Mouse (Mus musculus): ENCODE data around the gene Acap2. TPM values are rescaled to one million over a fixed set of nuclear protein-coding genes. Genes with fewer than 3 reads are reported as not detected.

The Acap2 gene
- polyA plus RNA-seq, 1 experiment = 0.18 TPM

- H3K4me3 ChIP-seq (replicated peaks) = no peak overlapping the region
- TF ChIP-seq GATA1 (IDR thresholded peaks at IDR 0.05; ENCODE audit: low read length) (no peak), TAL1 (IDR thresholded peaks at IDR 0.05; ENCODE audit: low read length) (no peak)
- no peaks in the 10 kb centered on the region for H3K27me3 ChIP-seq (ENCODE audit: control insufficient read depth)
- no peaks in the 10 kb centered on the region for H3K9me3 ChIP-seq (ENCODE audit: control insufficient read depth, low read length)
- H3K36me3 ChIP-seq (ENCODE audit: control insufficient read depth) = no peaks in the 10 kb centered on the region
- H3K4me1 ChIP-seq (ENCODE audit: control insufficient read depth) = peaks cover 13% of the 10 kb centered on the region
These were observed 18.5 kb downstream of the Acap2 start for GRCm38 (mm10) chr16:31182576-31182975.

- H3K4me3 ChIP-seq (replicated peaks) = no peak overlapping the region
- TF ChIP-seq GATA1 (IDR thresholded peaks at IDR 0.05; ENCODE audit: low read length) (no peak), TAL1 (IDR thresholded peaks at IDR 0.05; ENCODE audit: low read length) (no peak)
- no peaks in the 10 kb centered on the region for H3K9me3 ChIP-seq (ENCODE audit: control insufficient read depth, low read length)
- H3K36me3 ChIP-seq (ENCODE audit: control insufficient read depth) = no peaks in the 10 kb centered on the region
- H3K27me3 ChIP-seq (ENCODE audit: control insufficient read depth) = no peaks in the 10 kb centered on the region
- H3K4me1 ChIP-seq (ENCODE audit: control insufficient read depth) = peaks cover 10% of the 10 kb centered on the region
These were observed 20.2 kb downstream of the Acap2 start for GRCm38 (mm10) chr16:31180843-31181242.

GRCm38 (mm10) chr16:31179384-31179783, 21.7 kb downstream of the Acap2 start:
- Histone ChIP-seq H3K9me3 (ENCODE audit: control insufficient read depth, low read length) (no peaks in the 10 kb centered on the region), H3K36me3 (ENCODE audit: control insufficient read depth) (no peaks in the 10 kb centered on the region), H3K27me3 (ENCODE audit: control insufficient read depth) (no peaks in the 10 kb centered on the region), H3K4me1 (ENCODE audit: control insufficient read depth) (peaks cover 14% of the 10 kb centered on the region), H3K4me3 (replicated peaks) (no peak overlapping the region)
- TF ChIP-seq TAL1 (IDR thresholded peaks at IDR 0.05; ENCODE audit: low read length) (no peak), GATA1 (IDR thresholded peaks at IDR 0.05; ENCODE audit: low read length) (no peak)

- Histone ChIP-seq H3K36me3 (ENCODE audit: control insufficient read depth) (no peaks in the 10 kb centered on the region), H3K4me1 (ENCODE audit: control insufficient read depth) (peaks cover 13% of the 10 kb centered on the region), H3K4me3 (replicated peaks) (no peak overlapping the region), H3K9me3 (ENCODE audit: control insufficient read depth, low read length) (no peaks in the 10 kb centered on the region), H3K27me3 (ENCODE audit: control insufficient read depth) (no peaks in the 10 kb centered on the region)
- TF ChIP-seq GATA1 (IDR thresholded peaks at IDR 0.05; ENCODE audit: low read length) (no peak), TAL1 (IDR thresholded peaks at IDR 0.05; ENCODE audit: low read length) (no peak)
These were observed 26.0 kb downstream of the Acap2 start for GRCm38 (mm10) chr16:31174880-31175638.

- H3K36me3 ChIP-seq (ENCODE audit: control insufficient read depth) = no peaks in the 10 kb centered on the region
- H3K4me3 ChIP-seq (replicated peaks) = no peak overlapping the region
- peaks cover 13% of the 10 kb centered on the region for H3K4me1 ChIP-seq (ENCODE audit: control insufficient read depth)
- H3K27me3 ChIP-seq (ENCODE audit: control insufficient read depth) = no peaks in the 10 kb centered on the region
- TF ChIP-seq GATA1 (IDR thresholded peaks at IDR 0.05; ENCODE audit: low read length) (no peak), TAL1 (IDR thresholded peaks at IDR 0.05; ENCODE audit: low read length) (no peak)
- no peaks in the 10 kb centered on the region for H3K9me3 ChIP-seq (ENCODE audit: control insufficient read depth, low read length)
These were observed 28.8 kb downstream of the Acap2 start for GRCm38 (mm10) chr16:31172229-31172628.

- no peak for TF ChIP-seq GATA1 (IDR thresholded peaks at IDR 0.05; ENCODE audit: low read length)
- TF ChIP-seq TAL1 (IDR thresholded peaks at IDR 0.05; ENCODE audit: low read length) = no peak
- H3K36me3 ChIP-seq (ENCODE audit: control insufficient read depth) = no peaks in the 10 kb centered on the region
- no peak overlapping the region for H3K4me3 ChIP-seq (replicated peaks)
- H3K4me1 ChIP-seq (ENCODE audit: control insufficient read depth) = peaks cover 14% of the 10 kb centered on the region
- no peaks in the 10 kb centered on the region for H3K9me3 ChIP-seq (ENCODE audit: control insufficient read depth, low read length)
- H3K27me3 ChIP-seq (ENCODE audit: control insufficient read depth) = no peaks in the 10 kb centered on the region
These were observed 29.6 kb downstream of the Acap2 start for GRCm38 (mm10) chr16:31171418-31171817.

GRCm38 (mm10) chr16:31170297-31170696, 30.7 kb downstream of the Acap2 start:
- no peak for TF ChIP-seq GATA1 (IDR thresholded peaks at IDR 0.05; ENCODE audit: low read length)
- TF ChIP-seq TAL1 (IDR thresholded peaks at IDR 0.05; ENCODE audit: low read length) = no peak
- Histone ChIP-seq H3K36me3 (ENCODE audit: control insufficient read depth) (no peaks in the 10 kb centered on the region), H3K27me3 (ENCODE audit: control insufficient read depth) (no peaks in the 10 kb centered on the region), H3K4me3 (replicated peaks) (no peak overlapping the region), H3K4me1 (ENCODE audit: control insufficient read depth) (peaks cover 13% of the 10 kb centered on the region), H3K9me3 (ENCODE audit: control insufficient read depth, low read length) (no peaks in the 10 kb centered on the region)

GRCm38 (mm10) chr16:31169596-31169995, 31.4 kb downstream of the Acap2 start:
- Histone ChIP-seq H3K9me3 (ENCODE audit: control insufficient read depth, low read length) (no peaks in the 10 kb centered on the region), H3K27me3 (ENCODE audit: control insufficient read depth) (no peaks in the 10 kb centered on the region), H3K4me3 (replicated peaks) (no peak overlapping the region), H3K4me1 (ENCODE audit: control insufficient read depth) (peaks cover 6% of the 10 kb centered on the region), H3K36me3 (ENCODE audit: control insufficient read depth) (no peaks in the 10 kb centered on the region)
- TF ChIP-seq GATA1 (IDR thresholded peaks at IDR 0.05; ENCODE audit: low read length) = no peak
- no peak for TF ChIP-seq TAL1 (IDR thresholded peaks at IDR 0.05; ENCODE audit: low read length)

GRCm38 (mm10) chr16:31167934-31168333, 33.1 kb downstream of the Acap2 start:
- Histone ChIP-seq H3K36me3 (ENCODE audit: control insufficient read depth) (no peaks in the 10 kb centered on the region), H3K4me1 (ENCODE audit: control insufficient read depth) (peaks cover 4% of the 10 kb centered on the region), H3K9me3 (ENCODE audit: control insufficient read depth, low read length) (peaks cover 2% of the 10 kb centered on the region), H3K4me3 (replicated peaks) (no peak overlapping the region), H3K27me3 (ENCODE audit: control insufficient read depth) (no peaks in the 10 kb centered on the region)
- no peak for TF ChIP-seq GATA1 (IDR thresholded peaks at IDR 0.05; ENCODE audit: low read length)
- no peak for TF ChIP-seq TAL1 (IDR thresholded peaks at IDR 0.05; ENCODE audit: low read length)
